Mouse (Mus musculus) midbrain, embryonic 13.5 days (tissue): ENCODE data around the gene Brd1. TPM values are rescaled to one million over a fixed set of nuclear protein-coding genes. Genes with fewer than 3 reads are reported as not detected.
"Not testable (repeated sequence)": the region's sequence is repeated elsewhere in the genome, so short reads cannot be mapped to it uniquely, and the experiment has no call there.

Experiments
- ATAC-seq: fragments of 200-750 bp; cut with Nextera tagmentation; 2 replicates; pipeline ENCODE4 v1.8.0; 2017; ENCODE audit warnings: mild to moderate bottlenecking, moderate TSS enrichment, moderate library complexity
- H3K27ac ChIP-seq: fragments of 300-500 bp; sonication (generic); 2 replicates; pipeline ENCODE4 v1.5.1; 2015; ENCODE audit warnings: inconsistent platforms, mild to moderate bottlenecking, moderate library complexity
- H3K27me3 ChIP-seq: fragments of 300-500 bp; sonication (generic); 2 replicates; pipeline ENCODE4 v1.6.1; 2015; ENCODE audit warnings: mild to moderate bottlenecking, inconsistent platforms
- H3K36me3 ChIP-seq: fragments of 300-500 bp; sonication (generic); 2 replicates; pipeline ENCODE4 v1.6.1; 2015; ENCODE audit warnings: mild to moderate bottlenecking, inconsistent platforms
- H3K4me1 ChIP-seq: fragments of 300-500 bp; sonication (generic); replicated peaks from 2 replicates; pipeline ENCODE4 v1.6.1; 2015; ENCODE audit warnings: inconsistent platforms
- H3K4me2 ChIP-seq: fragments of 300-500 bp; sonication (generic); replicated peaks from 2 replicates; pipeline ENCODE4 v1.6.1; 2015; ENCODE audit warnings: moderate library complexity, mild to moderate bottlenecking, inconsistent platforms
- H3K4me3 ChIP-seq: fragments of 300-500 bp; sonication (generic); replicated peaks from 2 replicates; pipeline ENCODE4 v1.5.1; 2015; ENCODE audit warnings: mild to moderate bottlenecking, inconsistent platforms
- H3K9ac ChIP-seq: fragments of 300-500 bp; sonication (generic); replicated peaks from 2 replicates; pipeline ENCODE4 v1.6.1; 2015; ENCODE audit warnings: mild to moderate bottlenecking, inconsistent platforms
- H3K9me3 ChIP-seq: fragments of 300-500 bp; sonication (generic); 2 replicates; pipeline ENCODE4 v1.6.1; 2016; ENCODE audit warnings: mild to moderate bottlenecking, inconsistent platforms
- WGBS: fragments of 180-500 bp; shearing (Covaris S2); methylation state at CpG from one replicate; pipeline ENCODE4 v1.1.7; 2015; 5-methylcytosine and 5-hydroxymethylcytosine counted together
- polyA plus RNA-seq: library from polyadenylated mRNA; unstranded; fragments of >200 nt; fragmentation: Nextera tagmentation; extraction: Ambion mirVana; gene quantifications from 2 replicates; pipeline ENCODE4 v1.2.1, GENCODE M21; 2015

Gene Brd1
- 26.9 and 29.1 TPM in 2 replicates for polyA plus RNA-seq

- peaks cover 32% of the 10 kb centered on the region for H3K4me1 ChIP-seq
- no peaks in the 10 kb centered on the region for H3K9me3 ChIP-seq
- H3K4me3 ChIP-seq = peak within 1 kb of the TSS; percentile 99
- H3K36me3 ChIP-seq = peaks cover 17% of the 10 kb centered on the region
- H3K27ac ChIP-seq = peak within 1 kb of the TSS; percentile 90
- 0 out of 2 replicates have a peak, but pooled peaks cover 2% of the 10 kb centered on the region for H3K27me3 ChIP-seq
- 0% methylated on average over 81 of the region's 103 CpGs for WGBS
- H3K9ac ChIP-seq = peak within 1 kb of the TSS; percentile 99
- H3K4me2 ChIP-seq = peak within 1 kb of the TSS; percentile 99
- ATAC-seq = peak; percentile 86
Observed at GRCm38 (mm10) chr15:88733834-88734571, at the start of gene Brd1. TSS of gene Brd1 (minus strand) at chr15:88734233.

DNA sequence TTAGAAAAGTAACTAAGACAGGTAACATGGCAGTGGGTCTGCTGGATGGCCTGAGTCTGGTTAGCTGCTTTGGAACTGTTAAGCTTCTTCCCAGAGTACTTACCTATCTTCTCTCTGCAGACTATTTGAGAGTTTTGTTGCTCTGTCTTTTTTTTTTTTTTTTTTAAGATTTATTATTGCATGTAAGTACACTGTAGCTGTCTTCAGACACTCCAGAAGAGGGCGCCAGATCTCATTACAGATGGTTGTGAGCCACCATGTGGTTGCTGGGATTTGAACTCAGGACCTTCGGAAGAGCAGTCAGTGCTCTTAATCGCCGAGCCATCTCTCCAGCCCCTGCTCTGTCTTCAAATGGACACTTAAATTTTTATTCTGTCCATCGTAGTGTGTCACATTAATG, 40.6 kb upstream of the Brd1 start:
- H3K27ac ChIP-seq, H3K4me3 ChIP-seq, H3K4me1 ChIP-seq, H3K9ac ChIP-seq, H3K27me3 ChIP-seq, H3K9me3 ChIP-seq, ATAC-seq, H3K4me2 ChIP-seq: not testable (repeated sequence)
- H3K36me3 ChIP-seq = peaks cover 64% of the 10 kb centered on the region
- WGBS = 91% methylated on average over 5 of the region's 5 CpGs

GRCm38 (mm10) chr15:88768537-88768936, 34.5 kb upstream of the Brd1 start:
- 97% methylated on average over 1 of the region's 1 CpGs for WGBS
- Histone ChIP-seq H3K27ac (no peak overlapping the region), H3K4me3 (no peak overlapping the region)

DNA sequence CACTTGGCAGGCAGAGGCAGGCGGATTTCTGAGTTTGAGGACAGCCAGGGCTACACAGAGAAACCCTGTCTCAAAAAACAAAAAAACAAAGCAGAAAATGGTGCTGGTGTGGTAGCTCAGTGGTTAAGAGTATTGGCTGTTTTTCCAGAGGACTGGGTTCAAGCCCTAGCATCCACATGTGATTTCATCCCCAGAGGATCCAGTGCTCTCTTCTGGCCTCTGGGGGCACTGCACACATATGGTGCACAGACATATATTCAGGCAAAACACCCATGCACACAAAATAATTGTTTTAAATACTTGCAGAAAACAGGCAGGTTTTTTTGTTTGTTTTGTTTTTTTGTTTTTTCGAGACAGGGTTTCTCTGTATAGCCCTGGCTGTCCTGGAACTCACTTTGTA, 32.1 kb upstream of the Brd1 start:
- ATAC-seq = not testable (repeated sequence)
- WGBS = 94% methylated on average over 2 of the region's 2 CpGs

More at GRCm38 (mm10) chr15:88768537-88768936, 34.5 kb upstream of the Brd1 start:
- no peak overlapping the region for H3K4me2 ChIP-seq
- H3K9ac ChIP-seq = no peak overlapping the region
- peaks cover 72% of the 10 kb centered on the region for H3K36me3 ChIP-seq
- H3K27me3 ChIP-seq = no peaks in the 10 kb centered on the region
- no peaks in the 10 kb centered on the region for H3K4me1 ChIP-seq
- no peaks in the 10 kb centered on the region for H3K9me3 ChIP-seq
- no peak for ATAC-seq

GRCm38 (mm10) chr15:88761551-88761950, 27.5 kb upstream of the Brd1 start:
- no peak overlapping the region for H3K9ac ChIP-seq
- H3K36me3 ChIP-seq = peaks cover 85% of the 10 kb centered on the region
- no peaks in the 10 kb centered on the region for H3K27me3 ChIP-seq
- no peak overlapping the region for H3K27ac ChIP-seq
- H3K4me3 ChIP-seq = no peak overlapping the region
- no peaks in the 10 kb centered on the region for H3K9me3 ChIP-seq
- 94% methylated on average over 4 of the region's 4 CpGs for WGBS
- ATAC-seq = no peak
- H3K4me2 ChIP-seq = no peak overlapping the region
- no peaks in the 10 kb centered on the region for H3K4me1 ChIP-seq

More for the DNA sequence above, 32.1 kb upstream of the Brd1 start:
- H3K4me1 ChIP-seq, H3K9ac ChIP-seq, H3K27ac ChIP-seq, H3K9me3 ChIP-seq, H3K4me3 ChIP-seq, H3K27me3 ChIP-seq, H3K4me2 ChIP-seq: not testable (repeated sequence)
- peaks cover 70% of the 10 kb centered on the region for H3K36me3 ChIP-seq

DNA sequence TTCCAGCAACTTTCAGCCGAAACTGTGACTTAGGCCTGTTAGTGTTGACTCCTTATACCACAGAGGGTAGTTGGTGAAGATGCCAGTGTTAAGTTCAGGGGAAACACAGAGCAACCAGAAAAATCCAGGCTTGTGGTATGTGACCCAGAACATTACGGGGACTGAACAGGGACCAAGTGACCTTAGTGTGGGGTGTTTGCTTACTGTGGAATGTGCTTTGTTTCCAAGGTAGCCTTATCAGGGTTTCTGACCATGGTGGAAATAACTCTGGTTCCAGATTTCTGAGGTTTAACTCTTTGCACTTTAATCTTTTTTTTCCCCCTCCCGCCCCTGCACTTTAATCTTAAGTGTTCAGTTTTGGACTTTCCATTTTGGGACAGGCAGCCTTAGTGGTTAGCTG, 24.0 kb upstream of the Brd1 start:
- 96% methylated on average over 3 of the region's 3 CpGs for WGBS
- H3K27ac ChIP-seq = no peak overlapping the region
- no peaks in the 10 kb centered on the region for H3K9me3 ChIP-seq
- peaks cover 19% of the 10 kb centered on the region for H3K4me1 ChIP-seq
- no peaks in the 10 kb centered on the region for H3K27me3 ChIP-seq
- no peak overlapping the region for H3K4me2 ChIP-seq
- no peak for ATAC-seq
- H3K4me3 ChIP-seq = no peak overlapping the region
- H3K36me3 ChIP-seq = peaks cover 72% of the 10 kb centered on the region
- H3K9ac ChIP-seq = no peak overlapping the region

- 95% methylated on average over 18 of the region's 18 CpGs for WGBS
- H3K4me3 ChIP-seq = no peak overlapping the region
- peaks cover 50% of the 10 kb centered on the region for H3K36me3 ChIP-seq
- H3K9ac ChIP-seq = no peak overlapping the region
- no peak overlapping the region for H3K4me2 ChIP-seq
- no peaks in the 10 kb centered on the region for H3K27me3 ChIP-seq
- no peak for ATAC-seq
- no peaks in the 10 kb centered on the region for H3K9me3 ChIP-seq
- peaks cover 25% of the 10 kb centered on the region for H3K4me1 ChIP-seq
- H3K27ac ChIP-seq = no peak overlapping the region
Observed at GRCm38 (mm10) chr15:88755761-88756160, 21.7 kb upstream of the Brd1 start.

GRCm38 (mm10) chr15:88754896-88755295, 20.9 kb upstream of the Brd1 start:
- peaks cover 32% of the 10 kb centered on the region for H3K4me1 ChIP-seq
- H3K27ac ChIP-seq = no peak overlapping the region
- no peaks in the 10 kb centered on the region for H3K9me3 ChIP-seq
- H3K9ac ChIP-seq = no peak overlapping the region
- H3K27me3 ChIP-seq = no peaks in the 10 kb centered on the region
- no peak for ATAC-seq
- H3K4me3 ChIP-seq = no peak overlapping the region
- peaks cover 41% of the 10 kb centered on the region for H3K36me3 ChIP-seq
- H3K4me2 ChIP-seq = no peak overlapping the region
- WGBS = 89% methylated on average over 2 of the region's 2 CpGs

DNA sequence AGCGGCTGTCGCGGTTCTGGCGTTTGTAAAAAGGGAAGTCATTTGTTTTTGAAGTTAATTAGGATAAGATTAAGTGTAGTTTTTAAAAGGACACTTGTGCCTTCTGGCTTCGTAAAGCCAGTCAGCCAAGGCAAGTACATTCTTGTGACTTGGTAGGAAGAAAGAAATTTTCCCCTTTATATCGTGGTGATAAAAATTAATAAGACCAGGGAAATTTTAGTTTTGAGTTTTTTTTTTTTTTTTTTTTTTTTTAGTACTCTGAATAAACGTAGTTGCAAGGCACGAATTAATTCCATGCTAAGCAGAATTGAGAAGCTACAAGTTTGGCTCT, 18.3 kb upstream of the Brd1 start:
- WGBS = 2% methylated on average over 8 of the region's 8 CpGs
- peaks cover 18% of the 10 kb centered on the region for H3K36me3 ChIP-seq
- ATAC-seq = no peak
- no peaks in the 10 kb centered on the region for H3K9me3 ChIP-seq
- H3K4me3 ChIP-seq = peak overlapping the region; percentile 86
- peak overlapping the region; percentile 87 for H3K4me2 ChIP-seq
- peaks cover 32% of the 10 kb centered on the region for H3K4me1 ChIP-seq
- peak overlapping the region; percentile 88 for H3K9ac ChIP-seq
- 0 out of 2 replicates have a peak, but pooled peaks cover 4% of the 10 kb centered on the region for H3K27me3 ChIP-seq
- H3K27ac ChIP-seq = peak overlapping the region; percentile 92

DNA sequence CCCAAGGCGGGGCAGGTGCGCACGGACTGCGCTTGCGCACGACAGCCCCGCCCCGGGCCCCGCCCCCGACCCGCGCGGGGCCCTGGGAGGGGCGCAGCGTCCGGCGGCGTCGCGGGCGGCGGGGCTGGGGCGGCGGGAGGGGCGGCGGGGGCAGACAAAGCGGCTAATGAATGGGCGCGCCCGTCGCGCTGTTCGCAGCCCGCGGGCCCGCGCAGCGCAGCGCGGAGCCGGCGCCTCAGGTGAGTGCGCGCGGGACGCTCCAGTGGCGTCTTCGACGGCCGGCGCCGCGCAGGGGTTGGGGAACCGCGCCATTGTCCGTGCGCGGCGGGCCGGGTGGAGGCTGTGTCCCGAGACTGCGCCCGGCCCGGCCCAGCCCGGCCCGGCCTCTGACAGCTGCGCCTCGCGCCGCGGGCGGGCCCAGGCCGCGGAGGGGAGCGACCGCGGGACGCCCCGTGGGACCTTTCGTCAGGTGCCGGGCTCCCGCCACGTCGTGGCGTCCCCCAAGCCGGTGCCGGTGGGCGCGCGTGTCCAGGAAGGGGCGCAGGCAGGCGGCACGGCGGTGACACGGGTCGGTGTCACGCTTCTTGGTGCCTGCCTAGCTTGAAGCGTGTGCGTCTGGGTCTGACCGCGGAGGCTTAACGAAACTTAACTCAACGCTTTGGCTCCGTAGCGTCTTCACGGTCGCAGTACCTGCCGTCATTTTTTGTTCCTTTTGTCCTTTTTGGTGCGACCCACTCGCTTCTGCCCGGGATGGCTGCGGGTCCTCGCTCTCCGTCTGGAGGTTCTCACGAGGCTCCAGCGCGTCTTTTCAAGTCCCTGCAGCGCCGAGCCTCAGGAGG, 17.8 kb upstream of the Brd1 start, which contains the start of gene Zbed4:
TSS of gene Zbed4 (plus strand) at position 97 of the 839 bp plus-strand sequence.
- Histone ChIP-seq H3K4me2 (peak within 1 kb of the TSS; percentile 87), H3K4me3 (peak within 1 kb of the TSS; percentile 86), H3K9me3 (no peaks in the 10 kb centered on the region), H3K36me3 (peaks cover 12% of the 10 kb centered on the region), H3K27me3 (0 out of 2 replicates have a peak, but pooled peaks cover 4% of the 10 kb centered on the region), H3K4me1 (peaks cover 32% of the 10 kb centered on the region), H3K9ac (peak within 1 kb of the TSS; percentile 88), H3K27ac (peak within 1 kb of the TSS; percentile 92)
- ATAC-seq = peak; percentile 88
- under 1% methylated on average over 80 of the region's 119 CpGs for WGBS

GRCm38 (mm10) chr15:88750677-88751563, 16.9 kb upstream of the Brd1 start:
- peak; percentile 98 for ATAC-seq
- H3K27me3 ChIP-seq = 0 out of 2 replicates have a peak, but pooled peaks cover 4% of the 10 kb centered on the region
- H3K9ac ChIP-seq = peak overlapping the region; percentile 73
- no peaks in the 10 kb centered on the region for H3K9me3 ChIP-seq
- H3K4me1 ChIP-seq = peaks cover 32% of the 10 kb centered on the region
- H3K4me3 ChIP-seq = peak overlapping the region; percentile 86
- H3K4me2 ChIP-seq = peak overlapping the region; percentile 87
- WGBS = 8% methylated on average over 52 of the region's 54 CpGs
- peak overlapping the region; percentile 92 for H3K27ac ChIP-seq
- H3K36me3 ChIP-seq = peaks cover 8% of the 10 kb centered on the region; the same call in 1 of the 2 replicates
